Mouse (Mus musculus) spleen, adult 2 months (tissue): ENCODE measurements around the gene Kcnc1. TPM values are rescaled to one million over a fixed set of nuclear protein-coding genes. Genes with fewer than 3 reads are reported as not detected.

Source experiments
- DNase-seq, 2 experiments: peaks; one replicate each; pipeline versions ENCODE4 v3.0.0 to v3.0.0-alpha.2; 2012 to 2021; ENCODE audit warnings: low spot score in 2 of 2, low read depth in 1 of 2
- H3K27ac ChIP-seq: fragments of 200-500 bp; 2 replicates; pipeline ENCODE4 v1.5.1; 2012; ENCODE audit warnings: low read length, inconsistent platforms; ENCODE audit not compliant: insufficient read depth
- H3K27me3 ChIP-seq: fragments of 200-500 bp; 2 replicates; pipeline ENCODE4 v1.6.1; 2012; ENCODE audit warnings: mild to moderate bottlenecking, moderate library complexity, low read length, inconsistent platforms; ENCODE audit not compliant: control insufficient read depth, insufficient read depth
- H3K36me3 ChIP-seq: fragments of 200-500 bp; 2 replicates; pipeline ENCODE4 v1.6.1; 2012; ENCODE audit warnings: mild to moderate bottlenecking, low read length, inconsistent platforms; ENCODE audit not compliant: control insufficient read depth, insufficient read depth
- H3K4me1 ChIP-seq: fragments of 200-500 bp; 2 replicates; pipeline ENCODE4 v1.6.1; 2011; ENCODE audit warnings: inconsistent platforms; ENCODE audit not compliant: control insufficient read depth, insufficient read depth, insufficient read length
- H3K4me3 ChIP-seq: fragments of 200-500 bp; 2 replicates; pipeline ENCODE4 v1.5.1; 2011; ENCODE audit warnings: mild to moderate bottlenecking, inconsistent platforms; ENCODE audit not compliant: insufficient read depth, insufficient read length; ENCODE audit errors: extremely low read depth
- CTCF ChIP-seq: fragments of 200-500 bp; IDR thresholded peaks from 2 replicates; pipeline ENCODE4 v1.5.1; 2011; ENCODE audit warnings: mild to moderate bottlenecking, inconsistent platforms; ENCODE audit not compliant: insufficient read depth, insufficient read length, insufficient replicate concordance; ENCODE audit errors: extremely low read depth
- POLR2A ChIP-seq: fragments of 200-500 bp; IDR thresholded peaks from 2 replicates; pipeline ENCODE4 v1.6.1; 2011; ENCODE audit warnings: low read depth, low read length, inconsistent platforms
- WGBS: fragments of 180-500 bp; shearing (Covaris S2); methylation state at CpG from one replicate; pipeline ENCODE4 v1.1.7; 2018; 5-methylcytosine and 5-hydroxymethylcytosine counted together
- polyA plus RNA-seq: library from polyadenylated mRNA; depleted of rRNA; stranded (reverse); fragments of >200 nt; gene quantifications from 2 replicates; pipeline ENCODE4 v1.2.3, GENCODE M21; 2012

Kcnc1 gene
- polyA plus RNA-seq, 1 experiment = 1.2 TPM

DNA sequence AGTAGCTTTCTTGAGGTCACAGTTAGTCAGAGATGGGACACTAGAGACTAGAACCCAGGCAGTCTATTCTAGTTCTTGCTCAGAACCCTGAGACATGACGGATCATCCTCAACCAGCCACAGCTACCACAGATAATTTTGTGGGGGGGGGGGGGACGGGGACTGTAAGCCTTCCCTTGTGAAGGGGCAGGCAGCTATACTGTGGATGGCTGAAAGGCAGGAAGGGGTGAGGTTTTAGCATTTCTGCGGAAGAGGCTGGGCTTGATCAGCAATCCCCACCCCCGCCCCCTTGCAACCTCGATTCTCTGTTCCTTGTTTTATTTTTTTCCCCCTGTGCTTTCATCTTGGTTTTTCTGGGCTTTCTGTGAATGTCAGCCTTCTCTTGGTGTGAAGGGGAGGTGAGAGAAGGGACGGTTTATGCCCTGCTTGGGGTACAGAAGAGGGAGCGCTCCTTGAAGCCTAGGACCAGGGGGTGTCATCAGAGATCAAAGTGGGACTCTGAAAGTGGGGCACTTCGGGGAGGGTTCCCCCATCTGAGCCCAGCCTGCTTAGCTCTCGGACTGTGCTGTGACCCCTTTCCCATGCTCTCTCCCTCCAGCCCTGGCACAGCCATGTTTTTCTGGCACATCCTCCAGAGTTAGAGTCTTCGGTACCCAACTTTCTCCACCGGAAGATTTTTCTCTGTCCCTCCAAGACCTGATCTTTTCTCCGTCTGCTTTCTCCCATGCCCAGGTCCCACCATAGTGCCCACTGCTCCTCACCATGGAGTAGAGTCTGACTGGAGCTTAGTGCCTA, 2.4 kb upstream of the Kcnc1 start:
- WGBS = 26% methylated on average over 12 of the region's 12 CpGs
- peaks cover 38% of the 10 kb centered on the region for H3K4me1 ChIP-seq
- no peaks in the 10 kb centered on the region for H3K36me3 ChIP-seq
- TF ChIP-seq CTCF = no peak
- no peak for TF ChIP-seq POLR2A
- H3K27me3 ChIP-seq = peaks cover 21% of the 10 kb centered on the region
- peak overlapping the region; percentile 25 for H3K27ac ChIP-seq
- peak overlapping the region; percentile 29; the same call in 1 of the 2 replicates for H3K4me3 ChIP-seq
- DNase-seq = no peak

- no peak for TF ChIP-seq CTCF
- TF ChIP-seq POLR2A = no peak
- Histone ChIP-seq H3K4me1 (peaks cover 34% of the 10 kb centered on the region), H3K27ac (no peak overlapping the region), H3K27me3 (peaks cover 21% of the 10 kb centered on the region), H3K36me3 (no peaks in the 10 kb centered on the region), H3K4me3 (no peak overlapping the region)
- 63% methylated on average over 4 of the region's 4 CpGs for WGBS
- no peak for DNase-seq
Measured at GRCm38 (mm10) chr7:46394933-46395332, 1.4 kb upstream of the Kcnc1 start.

GRCm38 (mm10) chr7:46395571-46395970, 726 bp upstream of the Kcnc1 start:
- no peaks in the 10 kb centered on the region for H3K36me3 ChIP-seq
- 55% methylated on average over 6 of the region's 6 CpGs for WGBS
- H3K27me3 ChIP-seq = peaks cover 21% of the 10 kb centered on the region
- TF ChIP-seq POLR2A (no peak), CTCF (no peak)
- peaks cover 32% of the 10 kb centered on the region for H3K4me1 ChIP-seq
- no peak for DNase-seq
- H3K27ac ChIP-seq = no peak overlapping the region
- H3K4me3 ChIP-seq = no peak overlapping the region

- no peak overlapping the region for H3K27ac ChIP-seq
- peaks cover 21% of the 10 kb centered on the region for H3K27me3 ChIP-seq
- TF ChIP-seq CTCF = no peak
- TF ChIP-seq POLR2A = no peak
- H3K4me1 ChIP-seq = peaks cover 21% of the 10 kb centered on the region
- no peaks in the 10 kb centered on the region for H3K36me3 ChIP-seq
- no peak for DNase-seq
- WGBS = 7% methylated on average over 57 of the region's 64 CpGs
- peak overlapping the region; percentile 2; the same call in 1 of the 2 replicates for H3K4me3 ChIP-seq
Measured at GRCm38 (mm10) chr7:46396928-46397731, 833 bp downstream of the Kcnc1 start.

DNA sequence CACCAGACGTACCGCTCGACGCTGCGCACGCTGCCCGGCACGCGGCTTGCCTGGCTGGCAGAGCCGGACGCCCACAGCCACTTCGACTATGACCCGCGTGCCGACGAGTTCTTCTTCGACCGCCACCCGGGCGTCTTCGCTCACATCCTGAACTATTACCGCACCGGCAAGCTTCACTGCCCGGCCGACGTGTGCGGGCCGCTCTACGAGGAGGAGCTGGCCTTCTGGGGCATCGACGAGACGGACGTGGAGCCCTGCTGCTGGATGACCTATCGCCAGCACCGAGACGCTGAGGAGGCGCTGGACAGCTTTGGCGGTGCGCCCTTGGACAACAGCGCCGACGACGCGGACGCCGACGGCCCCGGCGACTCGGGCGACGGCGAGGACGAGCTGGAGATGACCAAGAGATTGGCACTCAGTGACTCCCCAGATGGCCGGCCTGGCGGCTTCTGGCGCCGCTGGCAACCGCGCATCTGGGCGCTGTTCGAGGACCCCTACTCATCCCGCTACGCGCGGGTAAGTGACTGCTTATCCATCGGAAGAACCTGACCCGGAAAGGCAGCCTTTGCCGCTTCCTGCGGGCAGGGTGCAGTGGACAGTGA, 1.5 kb downstream of the Kcnc1 start:
- Histone ChIP-seq H3K27ac (no peak overlapping the region), H3K36me3 (no peaks in the 10 kb centered on the region), H3K4me3 (no peak overlapping the region; the same call in 1 of the 2 replicates), H3K27me3 (peaks cover 21% of the 10 kb centered on the region), H3K4me1 (peaks cover 19% of the 10 kb centered on the region)
- WGBS = 22% methylated on average over 70 of the region's 70 CpGs
- DNase-seq = no peak
- TF ChIP-seq POLR2A = no peak
- TF ChIP-seq CTCF = no peak

DNA sequence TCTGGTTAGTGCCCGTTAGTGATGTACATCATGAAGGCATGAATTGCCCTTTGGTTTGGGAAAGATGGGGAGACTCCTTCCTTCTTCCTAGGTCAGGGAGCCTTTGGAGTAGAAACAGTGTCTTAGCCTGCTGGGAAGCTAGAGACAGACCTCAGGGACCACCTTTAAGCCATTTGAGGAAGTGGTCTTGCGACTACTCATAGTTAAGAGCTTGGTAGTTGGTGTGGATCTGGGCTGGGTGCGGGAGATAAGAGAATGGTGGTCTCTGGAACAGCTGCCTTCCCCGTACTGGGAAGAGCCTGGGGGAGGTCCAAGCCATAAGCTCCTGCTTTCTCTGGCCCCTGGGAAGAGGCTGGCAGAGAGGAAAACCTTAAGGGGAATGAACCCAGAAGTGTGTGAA, 2.3 kb downstream of the Kcnc1 start:
- TF ChIP-seq POLR2A (no peak), CTCF (no peak)
- Histone ChIP-seq H3K27me3 (peaks cover 21% of the 10 kb centered on the region), H3K4me1 (peaks cover 19% of the 10 kb centered on the region), H3K36me3 (no peaks in the 10 kb centered on the region), H3K4me3 (no peak overlapping the region), H3K27ac (no peak overlapping the region)
- 32% methylated on average over 4 of the region's 4 CpGs for WGBS
- DNase-seq = no peak
